Mouse (Mus musculus) activated CD4-positive, CD25-positive, alpha-beta regulatory T cell, adult 4 months (primary cell): ENCODE results near the gene Scpep1. TPM values are rescaled to one million over a fixed set of nuclear protein-coding genes. Genes with fewer than 3 reads are reported as not detected.
"Not testable (repeated sequence)": the region's sequence is repeated elsewhere in the genome, so short reads cannot be mapped to it uniquely, and the experiment has no call there.

ENCODE experiments used
- ATAC-seq: one replicate; pipeline ENCODE4 v1.8.0; 2017
- polyA plus RNA-seq, 2 experiments: library from polyadenylated mRNA; unstranded; fragments of 100-300 nt; shearing (Covaris generic); gene quantifications; one replicate each; pipeline ENCODE4 v1.2.1; 2017

Scpep1 gene
- 10 to 100 TPM; 24.0 to 33.4 TPM for polyA plus RNA-seq

DNA sequence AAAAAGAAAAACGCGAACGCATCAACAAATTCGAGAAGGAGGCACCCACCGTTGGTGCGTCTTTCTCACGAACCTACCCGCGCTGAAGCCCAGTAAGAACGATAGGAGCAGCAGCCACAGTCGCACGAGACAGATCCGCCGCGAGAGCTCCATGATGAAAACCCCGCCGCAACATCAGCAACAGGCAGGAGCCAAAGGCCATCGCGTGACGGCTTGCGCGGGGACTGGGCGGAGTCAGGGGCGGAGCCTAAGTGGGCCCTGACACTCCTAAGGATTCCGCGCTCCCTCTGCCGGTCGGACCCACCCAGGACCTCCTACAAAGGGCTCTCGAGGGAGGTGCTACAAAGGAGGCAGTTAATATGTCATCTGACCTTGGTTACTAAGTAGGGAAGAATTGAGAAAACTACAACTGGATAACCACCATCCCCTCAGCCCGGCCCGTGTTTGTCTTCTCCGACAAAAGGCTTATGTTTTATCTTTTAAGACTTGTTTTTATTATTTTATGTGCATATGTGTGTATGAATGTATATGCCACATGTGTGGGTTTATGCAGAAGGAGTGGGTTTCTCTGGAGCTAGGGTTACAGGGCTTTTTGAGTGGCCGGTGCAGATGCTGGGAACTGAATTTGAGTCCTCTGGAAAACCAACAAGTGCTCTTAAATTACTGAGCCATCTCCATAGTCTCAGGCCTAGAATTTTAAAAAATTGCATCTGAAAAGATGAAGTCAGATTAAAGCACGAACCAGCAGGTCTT is at the start of gene Scpep1:
Gene Scpep1 (minus strand): TSS at position 249 of the 753 bp plus-strand sequence.
- ATAC-seq = peak; percentile 98

DNA sequence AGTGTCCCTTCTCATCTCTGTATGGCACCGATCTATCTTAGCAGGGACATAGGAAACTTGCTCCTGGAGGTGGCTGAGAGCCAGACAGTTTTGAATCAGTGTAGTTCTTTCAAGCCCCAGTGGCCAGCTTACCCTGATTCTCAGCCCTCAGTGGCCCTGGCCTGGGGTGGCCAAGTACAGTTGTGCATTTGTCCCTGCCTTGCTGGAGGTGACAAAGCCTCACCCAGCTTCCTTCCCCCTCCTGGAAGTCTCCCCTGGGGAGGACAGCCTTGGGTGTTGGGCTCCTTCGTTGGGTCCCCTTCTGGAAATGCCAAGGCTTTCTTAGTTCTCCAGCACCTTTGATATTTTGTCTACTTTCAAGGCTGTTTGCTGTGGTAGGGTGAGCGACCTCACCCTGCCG is 48.5 kb upstream of the Scpep1 start:
- no peak for ATAC-seq

DNA sequence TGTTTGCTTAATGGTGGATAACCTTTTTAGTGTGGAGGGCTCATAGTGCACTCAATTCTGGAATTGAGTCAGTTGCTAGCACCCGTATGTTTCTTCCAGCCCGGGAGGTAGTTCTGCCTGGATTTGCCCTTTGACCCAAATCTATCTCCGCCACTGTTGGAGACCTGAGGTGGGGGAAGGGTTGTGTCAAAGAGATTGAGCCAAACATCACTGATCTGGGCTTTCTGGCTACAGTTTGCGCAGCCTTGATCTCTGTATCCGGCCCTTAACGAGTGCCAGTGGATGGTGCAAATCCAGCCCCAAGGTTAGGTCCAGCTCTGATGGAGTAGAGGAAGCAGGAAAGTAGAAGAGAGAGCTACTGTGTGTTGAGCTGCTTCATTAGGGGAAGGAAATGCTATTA is 47.8 kb upstream of the Scpep1 start:
- ATAC-seq = no peak

DNA sequence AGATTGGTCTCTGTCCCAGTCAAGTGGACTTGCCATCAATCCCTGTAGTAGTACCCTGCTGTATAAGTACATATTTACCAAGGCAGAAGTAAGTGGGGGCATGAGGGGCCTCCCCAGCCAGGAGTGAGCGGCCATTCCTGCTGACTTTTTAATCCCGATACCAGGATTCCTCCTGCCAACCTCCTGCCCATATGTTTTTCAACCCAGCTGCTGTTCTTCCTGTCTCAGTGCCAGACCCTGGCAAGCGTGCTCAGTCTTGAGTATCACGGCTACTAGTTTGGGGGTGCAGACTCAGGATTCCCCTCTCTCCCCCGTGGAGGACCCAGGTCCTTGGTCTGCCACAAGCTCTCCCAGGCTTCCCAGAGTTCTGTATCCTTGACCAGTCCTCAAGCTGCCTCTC is 47.4 kb upstream of the Scpep1 start:
- ATAC-seq = no peak

DNA sequence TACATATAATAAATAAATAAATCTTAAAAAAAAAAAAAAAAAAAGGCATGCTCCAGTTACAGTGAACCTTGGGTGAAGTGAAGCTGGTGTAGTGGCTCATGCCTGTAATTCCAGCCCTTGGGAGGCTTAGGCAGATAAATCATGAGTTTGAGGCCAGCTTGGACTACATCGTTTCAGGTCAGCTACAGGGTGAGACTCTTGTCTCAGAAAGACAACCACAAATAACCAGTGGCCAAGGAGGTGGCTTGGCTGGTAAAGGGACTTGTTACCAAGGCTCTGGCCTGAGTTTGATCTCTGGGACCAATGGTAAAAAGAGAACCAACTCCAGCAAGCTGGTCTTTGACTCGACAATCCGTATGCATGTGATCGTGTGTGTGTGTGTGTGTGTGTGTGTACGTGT is 46.8 kb upstream of the Scpep1 start:
- ATAC-seq = no peak

DNA sequence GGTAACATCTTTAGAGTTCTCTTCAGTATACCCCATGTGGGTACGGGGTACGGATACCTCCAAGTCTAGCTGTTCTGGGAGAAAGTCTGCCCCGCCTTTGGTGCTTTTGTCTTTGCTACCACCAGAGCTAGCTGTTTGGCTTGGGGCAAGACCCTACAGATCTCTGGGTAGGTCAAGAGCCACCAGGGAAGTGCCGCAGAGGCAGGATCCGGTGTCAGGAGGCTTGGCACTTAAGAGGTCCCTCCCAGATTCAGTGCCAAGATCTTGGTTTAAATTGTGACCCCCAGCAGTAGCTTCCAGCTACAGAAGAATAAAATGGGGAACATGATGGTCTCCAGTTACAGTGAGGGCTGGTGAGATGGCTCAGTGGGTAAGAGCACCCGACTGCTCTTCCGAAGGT is 46.3 kb upstream of the Scpep1 start:
- ATAC-seq = no peak

DNA sequence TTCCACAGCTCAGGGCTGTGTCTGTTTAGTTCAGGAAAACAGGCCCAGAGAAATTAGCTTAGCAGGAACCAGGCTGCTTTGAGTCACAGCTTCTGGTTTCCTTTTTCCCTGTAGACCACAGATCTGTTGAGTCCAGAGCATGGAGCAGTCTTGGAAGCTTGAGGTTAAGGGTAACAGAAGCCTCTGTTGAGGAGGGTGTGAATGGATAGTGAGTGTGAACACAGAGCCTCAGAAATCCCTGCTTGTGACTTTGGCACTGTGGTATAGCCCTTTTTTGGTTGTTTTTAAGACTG is 45.2 kb upstream of the Scpep1 start:
- ATAC-seq = no peak

DNA sequence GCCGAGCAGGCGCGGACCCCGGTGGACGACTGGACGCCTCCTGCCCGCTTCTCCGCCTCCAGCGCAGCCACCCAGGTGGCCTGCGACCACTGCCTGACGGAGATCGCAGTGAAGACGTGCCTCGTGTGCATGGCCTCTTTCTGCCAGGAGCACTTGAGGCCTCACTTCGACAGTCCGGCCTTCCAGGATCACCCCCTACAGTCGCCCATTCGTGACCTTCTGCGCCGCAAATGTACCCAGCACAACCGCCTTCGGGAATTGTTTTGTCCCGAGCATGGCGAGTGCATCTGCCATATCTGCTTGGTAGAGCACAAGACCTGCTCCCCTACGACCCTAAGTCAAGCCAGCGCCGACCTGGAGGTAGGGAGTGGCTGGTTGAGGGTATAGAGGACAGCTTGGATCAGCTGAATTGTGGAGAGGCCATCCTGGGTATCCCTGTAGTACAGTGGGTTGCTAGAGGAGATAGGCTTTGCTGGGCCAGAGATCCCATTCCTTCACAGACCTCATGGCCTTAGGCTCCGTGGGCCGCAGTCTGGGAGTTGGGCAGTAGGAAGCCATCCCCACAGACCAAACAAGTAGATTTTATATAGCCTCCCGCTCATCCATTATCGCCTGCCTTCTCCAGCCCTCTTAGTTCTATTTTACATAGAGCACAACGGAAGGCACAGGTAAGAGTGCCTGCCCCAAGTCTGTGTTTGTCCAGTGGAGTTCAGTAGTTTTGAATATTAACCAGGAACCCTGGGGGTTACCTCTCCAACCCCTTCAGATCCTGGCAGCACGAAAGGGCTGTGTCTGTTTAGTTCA is 44.7 kb upstream of the Scpep1 start:
- ATAC-seq = no peak

DNA sequence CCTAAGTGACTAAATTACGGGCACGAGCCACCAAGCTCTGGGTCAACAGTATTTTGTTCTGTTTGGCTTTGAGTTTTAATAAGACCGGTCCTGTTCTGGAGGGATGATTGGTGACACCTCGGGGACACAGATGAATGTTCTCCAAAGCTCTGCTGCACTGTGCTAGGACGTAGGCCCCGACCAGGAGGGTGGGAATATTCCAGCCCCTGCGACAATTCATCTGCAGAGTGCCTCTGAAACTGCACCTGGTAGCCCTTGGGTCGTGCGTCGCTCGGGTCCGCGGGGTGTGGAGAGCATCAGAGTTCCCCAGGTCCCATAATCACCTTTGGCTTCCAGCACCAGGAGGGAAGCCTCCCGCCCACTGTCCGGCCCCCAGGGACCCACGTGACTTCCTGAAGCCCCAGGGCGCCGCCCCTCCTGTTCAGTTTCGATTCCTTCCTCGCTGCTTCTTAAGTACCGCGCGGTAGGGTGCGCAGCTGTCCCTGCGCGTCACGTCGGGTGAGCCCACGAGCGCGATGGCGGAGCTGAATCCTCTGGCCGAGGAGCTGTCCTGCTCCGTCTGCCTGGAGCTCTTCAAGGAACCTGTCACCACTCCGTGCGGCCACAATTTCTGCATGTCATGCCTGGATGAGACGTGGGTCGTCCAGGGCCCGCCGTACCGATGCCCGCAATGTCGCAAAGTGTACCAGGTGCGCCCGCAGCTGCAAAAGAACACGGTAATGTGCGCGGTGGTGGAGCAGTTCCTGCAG is 43.9 kb upstream of the Scpep1 start, which contains the start of gene Trim25:
Gene Trim25 (plus strand): TSS at position 403 of the 749 bp plus-strand sequence.
- peak; percentile 94 for ATAC-seq

DNA sequence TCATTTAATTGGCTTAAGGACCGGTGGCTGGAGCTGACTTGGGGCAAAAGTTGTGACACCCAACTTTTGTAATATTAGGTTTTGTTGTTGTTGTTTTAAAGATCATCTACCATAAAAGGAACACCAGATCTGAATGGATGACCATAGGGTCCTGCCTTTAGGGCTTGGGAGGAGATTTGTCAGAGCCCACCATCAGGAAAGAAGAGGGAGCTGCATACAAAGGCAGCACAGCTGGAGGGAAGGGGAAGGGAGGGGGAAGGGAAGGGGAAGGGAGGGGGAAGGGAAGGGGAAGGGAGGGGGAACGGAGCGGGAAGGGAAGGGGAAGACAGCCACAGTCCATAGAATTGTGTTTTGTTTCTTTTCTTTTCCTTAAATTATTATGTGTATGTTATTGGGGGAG is 43.1 kb upstream of the Scpep1 start:
- ATAC-seq = no peak

DNA sequence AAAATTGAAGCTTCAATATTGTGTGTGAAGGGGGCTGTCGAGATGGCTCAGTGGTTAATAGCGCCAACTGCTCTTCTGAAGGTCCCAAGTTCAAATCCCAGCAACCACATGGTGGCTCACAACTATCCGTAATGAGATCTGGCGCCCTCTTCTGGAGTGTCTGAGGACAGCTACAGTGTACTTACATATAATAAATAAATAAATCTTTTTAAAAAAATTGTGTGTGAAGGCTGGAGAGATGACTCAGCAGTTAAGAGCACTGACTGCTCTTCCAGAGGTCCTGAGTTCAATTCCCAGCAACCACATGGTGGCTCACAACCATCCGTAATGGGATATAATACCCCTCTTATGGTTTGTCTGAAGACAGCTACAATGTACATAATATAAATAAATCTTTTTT is 42.1 kb upstream of the Scpep1 start:
- not testable (repeated sequence) for ATAC-seq

DNA sequence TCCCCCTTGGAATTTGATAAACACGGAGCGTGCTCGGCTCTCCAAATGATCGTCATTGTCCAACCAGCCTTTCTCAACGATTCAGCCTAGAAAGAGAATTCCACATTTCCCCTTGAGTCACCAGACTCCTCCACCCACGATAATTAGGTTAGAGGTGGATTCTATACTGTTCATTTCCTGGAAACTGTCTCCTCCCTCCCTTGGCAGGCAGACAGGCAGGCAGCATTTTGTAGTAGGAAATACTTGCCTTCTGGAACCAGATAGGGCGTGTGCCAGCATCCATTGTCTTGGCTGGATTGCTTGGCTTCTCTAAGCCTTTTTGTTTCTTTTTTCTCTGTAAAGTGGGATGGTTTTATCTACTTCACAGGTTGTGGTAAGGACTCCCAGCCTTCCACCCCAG is 41.2 kb upstream of the Scpep1 start:
- no peak for ATAC-seq

DNA sequence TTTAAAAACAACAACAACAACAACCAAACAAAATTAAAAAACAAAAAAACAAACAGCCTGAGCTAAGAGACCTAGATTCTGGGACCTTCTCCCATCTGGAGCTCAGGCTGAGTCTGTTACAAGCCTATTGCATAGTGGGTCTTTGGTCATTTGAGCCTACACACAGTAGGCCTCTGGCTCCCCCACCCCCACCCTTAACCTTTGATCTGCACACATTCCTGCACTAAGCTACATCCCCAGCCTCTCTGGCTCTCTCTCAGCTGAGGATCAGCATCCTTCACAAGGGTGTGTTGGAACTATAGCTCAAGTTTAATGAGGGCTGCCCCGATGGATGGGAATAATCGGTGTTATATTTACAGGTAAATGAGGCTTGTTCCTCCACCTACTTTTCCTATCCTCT is 40.4 kb upstream of the Scpep1 start:
- no peak for ATAC-seq

DNA sequence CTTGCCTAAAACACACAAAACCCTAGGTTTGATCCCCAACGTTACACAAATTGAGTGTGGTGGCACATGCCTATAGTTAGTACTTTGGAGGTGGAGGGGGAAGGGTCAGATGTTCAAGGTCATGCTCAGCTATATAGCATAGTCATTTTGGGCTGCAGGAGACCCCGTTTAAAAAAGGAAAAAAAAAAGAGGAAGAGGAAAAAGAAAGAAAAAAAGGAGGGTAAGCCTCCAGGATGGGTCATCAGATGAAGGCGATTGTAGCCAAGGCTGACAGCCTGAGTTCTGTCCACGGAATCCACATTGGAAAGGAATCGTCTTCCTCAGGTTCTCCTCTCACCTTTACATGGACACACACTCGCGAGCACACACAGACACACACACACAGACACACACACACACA is 39.2 kb upstream of the Scpep1 start:
- ATAC-seq = no peak

DNA sequence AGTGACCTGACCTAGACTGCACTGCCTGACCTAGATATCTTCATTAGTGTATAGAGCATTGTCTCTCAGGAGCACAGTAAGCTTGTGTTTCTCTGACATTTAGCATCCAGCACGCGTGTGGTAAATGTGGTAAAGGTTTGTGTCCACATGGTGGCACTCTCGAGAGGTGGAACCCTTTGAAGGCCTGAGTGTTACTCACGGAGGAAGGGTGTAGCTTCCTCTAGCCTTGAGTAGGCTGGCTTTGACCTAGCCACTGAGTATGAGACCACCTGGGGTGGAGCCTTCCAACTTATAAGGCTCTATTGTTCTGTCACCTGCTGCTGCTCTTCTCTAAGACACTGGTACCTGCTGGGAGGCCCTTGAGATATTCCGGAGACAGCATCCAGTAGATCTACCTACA is 38.4 kb upstream of the Scpep1 start:
- peak; percentile 92 for ATAC-seq

DNA sequence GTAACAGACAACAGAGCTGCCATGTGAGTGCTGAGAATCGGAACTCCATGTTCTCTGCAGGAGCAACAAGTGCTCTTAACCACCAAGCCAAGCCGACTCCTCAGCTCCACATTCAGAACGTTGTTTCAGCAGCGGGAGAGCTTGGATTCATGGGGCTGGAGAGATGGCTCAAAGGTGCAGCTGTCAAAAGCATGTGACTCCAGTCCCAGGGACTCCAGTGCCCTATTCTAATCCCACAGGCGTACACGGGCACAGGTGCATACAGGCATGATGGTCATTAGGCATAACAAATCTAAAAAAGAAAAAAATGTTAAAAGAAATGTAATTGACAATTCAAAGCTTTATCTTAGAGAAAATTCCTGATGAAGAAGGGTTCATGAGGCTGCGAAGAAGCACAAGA is 37.9 kb upstream of the Scpep1 start:
- ATAC-seq = no peak

DNA sequence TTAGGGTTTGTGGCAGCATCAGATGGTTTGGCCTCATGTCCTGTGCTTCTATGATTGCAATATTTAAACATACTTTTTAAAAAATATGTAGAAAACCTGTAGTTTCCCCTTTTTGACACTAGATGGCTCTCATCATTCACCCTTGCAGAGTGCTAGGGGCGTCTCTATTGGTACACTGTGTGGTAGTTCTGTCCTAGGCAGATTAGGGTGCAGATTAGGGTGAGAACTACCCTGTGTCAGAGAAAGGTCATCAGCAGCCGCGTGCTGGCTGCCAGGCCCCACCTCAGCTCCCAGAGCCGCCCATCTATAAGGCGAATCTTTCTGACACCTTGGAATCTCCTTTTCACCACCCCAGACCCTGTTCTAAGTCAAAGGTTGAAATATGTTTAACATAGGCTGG is 34.3 kb upstream of the Scpep1 start:
- peak; percentile 42 for ATAC-seq

DNA sequence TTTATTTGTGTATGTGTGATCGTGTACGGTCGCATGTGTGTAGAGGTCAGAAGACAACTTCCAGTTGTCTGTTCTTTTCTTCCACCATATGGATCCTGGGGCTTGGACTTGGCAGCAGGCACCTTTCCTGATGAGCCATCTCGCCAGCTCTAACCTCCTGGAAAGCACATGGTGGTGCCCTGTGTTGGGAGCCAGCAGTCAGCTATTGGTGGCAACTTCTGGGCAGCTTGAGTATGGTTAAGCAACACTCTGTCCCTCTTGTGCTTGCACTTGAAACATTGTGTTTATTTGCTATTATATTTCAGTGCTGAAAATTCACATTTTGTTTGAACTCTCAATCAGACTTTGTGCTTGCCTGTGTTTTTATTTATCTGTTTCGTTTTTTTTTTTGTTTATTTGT is 33.7 kb upstream of the Scpep1 start:
- no peak for ATAC-seq

DNA sequence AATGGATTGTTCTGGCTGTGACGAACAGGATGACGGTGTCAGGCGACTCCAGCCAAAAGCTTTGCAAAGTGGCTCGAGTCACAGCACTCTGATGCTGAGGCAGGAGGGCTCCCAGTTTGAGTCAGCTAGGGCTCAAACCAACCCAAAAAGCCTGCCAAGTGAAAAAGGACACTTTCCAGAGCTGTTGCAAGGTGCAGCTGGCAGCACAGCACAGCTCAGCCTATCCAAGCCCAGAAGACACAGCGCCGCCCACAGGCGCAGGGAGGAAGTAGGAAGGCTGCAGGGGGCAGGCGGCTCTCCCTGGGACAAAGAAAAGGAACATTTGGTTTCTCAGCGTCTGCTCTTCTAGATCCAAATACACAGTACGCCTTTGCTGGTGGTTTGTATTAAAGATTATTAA is 31.4 kb upstream of the Scpep1 start:
- ATAC-seq = no peak

DNA sequence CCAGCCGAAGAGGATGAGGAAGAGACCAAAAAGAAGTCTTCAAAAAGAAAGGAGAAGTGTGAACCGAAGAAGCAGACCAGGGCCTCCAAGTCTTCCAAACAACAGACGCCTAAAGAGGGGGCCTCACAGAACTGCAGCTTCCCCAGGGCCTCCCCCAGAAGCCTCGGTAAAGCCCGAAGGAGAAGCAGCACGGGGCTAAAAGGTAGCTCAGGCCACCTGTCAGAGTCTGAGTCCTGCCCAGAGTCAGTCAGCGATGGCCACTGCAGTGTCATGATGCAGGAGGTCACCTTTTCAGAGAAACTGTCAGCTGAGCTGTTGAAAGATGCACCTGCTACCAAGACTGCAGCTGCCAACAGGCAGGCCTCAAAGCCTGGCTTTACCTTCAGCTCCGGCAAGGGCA is 26.1 kb upstream of the Scpep1 start:
- ATAC-seq = no peak

DNA sequence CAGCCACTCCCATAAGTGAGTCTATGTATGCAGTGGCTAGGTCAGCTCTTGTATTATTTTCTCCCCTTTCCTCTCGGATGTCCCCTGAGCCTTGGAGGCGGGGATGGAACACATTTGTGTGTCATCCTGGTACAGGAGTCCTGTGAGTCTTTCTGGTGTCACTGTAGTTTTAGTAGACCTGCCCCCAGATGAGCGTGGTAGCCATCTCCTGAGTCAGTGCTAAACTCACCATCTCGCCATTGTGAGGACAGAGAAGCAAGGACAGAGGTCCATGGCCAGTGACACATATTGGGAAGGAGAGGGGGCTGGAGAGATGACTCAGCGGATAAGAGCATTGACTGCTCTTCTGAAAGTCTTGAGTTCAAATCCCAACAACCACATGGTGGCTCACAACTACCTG is 21.9 kb upstream of the Scpep1 start:
- no peak for ATAC-seq

DNA sequence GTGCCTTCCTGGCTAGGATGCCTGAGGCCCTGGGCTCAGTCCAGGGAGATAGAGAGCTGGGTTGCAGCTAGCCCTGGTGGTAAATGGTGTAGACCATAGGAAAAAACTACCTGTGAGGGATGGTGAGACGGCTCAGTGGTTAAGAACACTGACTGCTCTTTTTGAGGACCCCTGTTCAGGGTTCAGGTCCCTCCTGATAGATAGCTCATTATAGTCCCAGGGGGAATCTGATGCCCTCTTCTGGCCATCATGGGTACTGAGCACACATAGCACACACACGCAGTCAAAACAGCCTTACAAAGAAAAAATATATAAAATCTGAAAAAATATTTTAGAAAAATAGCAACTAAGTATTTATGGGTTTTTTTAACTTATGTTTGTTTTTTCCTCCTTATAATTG is 21.1 kb upstream of the Scpep1 start:
- ATAC-seq = no peak
